Mouse (Mus musculus): ENCODE results near the gene Nf2.
"Not testable (repeated sequence)": the region's sequence is repeated elsewhere in the genome, so short reads cannot be mapped to it uniquely, and the experiment has no call there.

The Nf2 gene

GRCm38 (mm10) chr11:4837342-4837741 lies 12.0 kb downstream of the Nf2 start:
- DNase-seq (ENCODE audit: low read depth, low spot score): no peak

GRCm38 (mm10) chr11:4836755-4837154 lies 12.6 kb downstream of the Nf2 start:
- no peak for DNase-seq (ENCODE audit: low read depth, low spot score)

GRCm38 (mm10) chr11:4835436-4835835 lies 13.9 kb downstream of the Nf2 start:
- no peak for DNase-seq (ENCODE audit: low read depth, low spot score)

GRCm38 (mm10) chr11:4833295-4833939 lies 15.9 kb downstream of the Nf2 start:
- DNase-seq (ENCODE audit: low read depth, low spot score): no peak

- DNase-seq (ENCODE audit: low read depth, low spot score): no peak
These were observed 18.3 kb downstream of the Nf2 start for GRCm38 (mm10) chr11:4831066-4831465.

GRCm38 (mm10) chr11:4827916-4828315 lies 21.4 kb downstream of the Nf2 start:
- DNase-seq (ENCODE audit: low read depth, low spot score): no peak

GRCm38 (mm10) chr11:4827340-4827739 lies 22.0 kb downstream of the Nf2 start:
- no peak for DNase-seq (ENCODE audit: low read depth, low spot score)

- DNase-seq (ENCODE audit: low read depth, low spot score): no peak
These were observed 23.1 kb downstream of the Nf2 start for GRCm38 (mm10) chr11:4826152-4826778.

- no peak for DNase-seq (ENCODE audit: low read depth, low spot score)
These were observed 25.6 kb downstream of the Nf2 start for GRCm38 (mm10) chr11:4823655-4824312.

- DNase-seq (ENCODE audit: low read depth, low spot score): not testable (repeated sequence)
These were observed 26.9 kb downstream of the Nf2 start for GRCm38 (mm10) chr11:4822446-4822842.

GRCm38 (mm10) chr11:4821492-4822445 lies 27.6 kb downstream of the Nf2 start:
- DNase-seq (ENCODE audit: low read depth, low spot score): peak; percentile 33

- DNase-seq (ENCODE audit: low read depth, low spot score): peak; percentile 38
These were observed 34.6 kb downstream of the Nf2 start for GRCm38 (mm10) chr11:4814507-4815450.

- DNase-seq (ENCODE audit: low read depth, low spot score): no peak
These were observed 41.0 kb downstream of the Nf2 start for GRCm38 (mm10) chr11:4808311-4808710.

GRCm38 (mm10) chr11:4806031-4806715 lies 43.2 kb downstream of the Nf2 start:
- DNase-seq (ENCODE audit: low read depth, low spot score): no peak

GRCm38 (mm10) chr11:4804921-4805562 lies 44.3 kb downstream of the Nf2 start:
- no peak for DNase-seq (ENCODE audit: low read depth, low spot score)

- DNase-seq (ENCODE audit: low read depth, low spot score): peak; percentile 32
These were observed 45.4 kb downstream of the Nf2 start for GRCm38 (mm10) chr11:4803951-4804350.

- no peak for DNase-seq (ENCODE audit: low read depth, low spot score)
These were observed 45.9 kb downstream of the Nf2 start for GRCm38 (mm10) chr11:4803426-4803825.

GRCm38 (mm10) chr11:4803008-4803407 lies 46.3 kb downstream of the Nf2 start:
- no peak for DNase-seq (ENCODE audit: low read depth, low spot score)

GRCm38 (mm10) chr11:4802401-4802800 lies 46.9 kb downstream of the Nf2 start:
- DNase-seq (ENCODE audit: low read depth, low spot score): not testable (repeated sequence)

GRCm38 (mm10) chr11:4800654-4801053 lies 48.7 kb downstream of the Nf2 start:
- no peak for DNase-seq (ENCODE audit: low read depth, low spot score)
